Mouse (Mus musculus): Measurements from ENCODE around the gene Zbtb38.

GRCm38 (mm10) chr9:96785187-96785586, 32.6 kb upstream of the Zbtb38 start:
- no peak for TF ChIP-seq CTCF (IDR thresholded peaks at IDR 0.05; ENCODE audit: control insufficient read depth, insufficient read depth, insufficient read length)
- no peak for TF ChIP-seq MYOG (IDR thresholded peaks at IDR 0.05; ENCODE audit: control insufficient read depth, extremely low read depth, insufficient read length)
- no peak for TF ChIP-seq USF1 (IDR thresholded peaks at IDR 0.05; ENCODE audit: low read depth)
- no peak for TF ChIP-seq CEBPB (IDR thresholded peaks at IDR 0.05; ENCODE audit: low read depth)
- no peak for TF ChIP-seq MYOD1 (IDR thresholded peaks at IDR 0.05; ENCODE audit: control insufficient read depth, insufficient read length, low read depth)
